Mouse (Mus musculus) urinary bladder, postnatal 4 days (tissue): ENCODE results near the gene Ube2g2.
A peak's percentile ranks its signal among the peaks of the same experiment; 100 is the strongest.

ENCODE experiments used
- DNase-seq, 2 experiments: peaks; one replicate each; pipeline ENCODE4 v3.0.0; 2021 to 2022; ENCODE audit warnings: low spot score in 2 of 2

The Ube2g2 gene

DNA sequence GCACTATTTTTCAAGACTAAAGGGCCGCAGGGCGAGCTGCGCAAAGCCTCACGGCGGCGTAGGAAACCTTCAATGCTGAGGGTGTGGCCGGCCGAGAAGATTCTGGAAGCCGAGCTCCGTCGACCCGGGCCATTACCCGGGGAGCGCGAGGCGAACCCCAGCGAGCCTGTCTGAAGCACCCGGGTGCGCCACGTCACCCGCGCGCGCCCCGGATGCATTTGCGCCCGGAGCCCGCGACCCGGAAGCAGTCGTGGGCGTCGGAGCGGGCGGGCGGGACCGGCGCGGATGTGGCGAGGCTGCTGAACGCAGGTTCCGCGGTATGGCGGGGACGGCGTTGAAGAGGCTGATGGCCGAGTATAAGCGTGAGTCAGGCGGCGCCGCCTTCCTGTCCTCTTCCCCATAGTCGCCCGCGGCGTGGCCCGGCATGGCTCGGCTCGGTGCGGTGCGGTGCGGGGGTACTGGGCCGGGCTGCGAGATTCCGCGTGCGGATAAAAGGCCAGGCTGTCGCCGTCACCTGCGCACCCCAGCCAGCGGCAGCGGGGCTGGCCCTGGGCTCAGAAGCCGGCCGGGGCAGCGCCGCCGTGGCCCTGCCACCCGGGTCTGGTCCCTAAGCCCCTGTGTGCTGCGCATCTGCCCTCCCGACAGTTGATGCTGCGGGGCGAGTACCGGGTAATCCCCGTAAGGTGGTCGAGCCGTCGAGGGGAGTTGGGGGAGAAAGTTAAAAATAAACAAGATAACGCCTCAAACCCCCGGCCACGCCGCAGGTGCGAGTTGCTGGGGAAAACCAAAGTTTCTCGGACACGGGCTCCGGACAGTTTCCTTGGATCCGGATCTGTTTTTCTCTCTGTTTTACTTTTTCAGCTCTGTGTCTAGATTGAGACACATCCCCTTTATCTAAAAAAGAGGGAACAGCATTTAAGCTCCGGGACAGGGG lies at the start of gene Ube2g2:
Ube2g2 (plus strand) TSS at position 221 of the 934 bp plus-strand sequence.
- DNase-seq: peak; percentile 93 to 95

DNA sequence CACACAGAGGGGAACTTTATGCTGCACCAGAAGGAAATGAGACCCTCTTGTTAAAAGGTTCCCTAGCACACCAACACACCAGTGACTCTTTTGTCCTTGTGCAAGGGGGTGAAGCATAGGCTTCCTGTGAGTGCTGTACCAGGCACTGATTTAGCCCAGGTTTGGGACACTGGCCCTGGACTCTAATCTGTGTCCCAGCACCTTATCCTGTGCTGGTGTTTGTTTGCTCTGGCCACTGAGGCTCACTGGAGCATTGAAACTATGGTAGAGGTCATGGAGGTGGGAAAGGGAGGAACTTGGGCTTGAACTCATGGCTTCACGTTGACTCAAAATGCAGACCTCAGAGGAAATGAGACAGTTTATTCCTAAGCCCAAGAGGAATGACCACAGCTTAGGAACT lies 48.9 kb upstream of the Ube2g2 start:
- no peak for DNase-seq

DNA sequence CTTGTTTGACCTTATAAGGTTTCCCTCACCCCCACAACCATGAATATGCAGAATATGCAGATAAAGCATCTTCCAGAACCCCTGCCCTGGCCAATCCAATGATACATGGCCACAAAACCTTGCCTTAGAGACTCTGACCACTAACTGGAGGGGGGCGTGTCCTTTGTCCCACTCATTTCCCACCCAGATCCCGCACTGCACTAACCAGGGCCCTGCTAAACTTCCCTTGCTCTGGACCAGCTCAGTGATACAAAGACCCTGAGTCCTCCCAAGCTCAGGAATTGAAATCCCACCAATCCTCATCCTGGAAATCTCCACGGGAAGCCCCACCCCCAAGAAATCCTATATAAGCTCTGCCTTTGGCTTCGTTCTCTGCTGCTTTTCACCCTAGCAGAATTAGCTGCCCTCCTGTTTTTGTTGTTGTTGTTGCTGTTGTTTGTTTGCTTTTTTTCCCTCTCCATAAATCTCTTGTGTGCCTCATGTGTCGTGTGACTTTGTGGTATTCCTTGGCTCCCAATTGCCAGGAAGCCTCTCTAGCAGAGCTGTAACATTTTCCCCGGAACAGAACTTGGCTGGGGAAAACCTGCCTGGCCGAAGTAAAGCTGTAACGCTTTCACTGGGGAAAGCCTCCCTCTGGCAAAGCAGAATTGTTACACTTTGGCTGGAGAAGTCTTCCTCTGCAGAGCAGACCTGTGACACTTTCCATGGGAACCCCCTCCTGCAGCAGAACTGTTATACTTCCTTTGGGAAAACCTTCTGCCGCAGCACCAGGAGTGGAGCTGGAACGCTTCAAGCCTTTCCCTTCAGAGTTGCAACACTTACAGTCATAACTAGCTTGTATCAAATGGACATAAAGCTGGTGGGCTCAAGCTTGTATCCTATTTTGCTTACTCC lies 41.8 kb upstream of the Ube2g2 start:
- no peak for DNase-seq

DNA sequence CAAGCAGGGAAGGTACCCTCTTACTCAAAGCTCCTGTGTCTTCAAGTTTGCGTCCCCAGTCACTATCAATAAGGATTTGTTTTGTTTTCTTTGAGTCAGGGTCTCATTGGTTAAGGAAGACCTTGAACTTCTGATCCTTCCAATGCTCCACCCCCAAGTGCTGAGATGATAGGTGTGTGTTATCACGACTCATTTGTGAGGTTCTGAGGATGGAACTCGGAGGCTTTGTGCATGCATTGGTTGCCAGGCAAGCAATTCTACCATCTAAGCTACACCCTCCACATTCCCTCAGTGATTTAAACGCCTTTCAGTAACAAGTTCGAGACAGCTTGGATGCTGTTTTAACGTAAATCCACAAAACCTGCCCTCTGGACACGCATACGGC lies 41.1 kb upstream of the Ube2g2 start:
- DNase-seq: no peak

DNA sequence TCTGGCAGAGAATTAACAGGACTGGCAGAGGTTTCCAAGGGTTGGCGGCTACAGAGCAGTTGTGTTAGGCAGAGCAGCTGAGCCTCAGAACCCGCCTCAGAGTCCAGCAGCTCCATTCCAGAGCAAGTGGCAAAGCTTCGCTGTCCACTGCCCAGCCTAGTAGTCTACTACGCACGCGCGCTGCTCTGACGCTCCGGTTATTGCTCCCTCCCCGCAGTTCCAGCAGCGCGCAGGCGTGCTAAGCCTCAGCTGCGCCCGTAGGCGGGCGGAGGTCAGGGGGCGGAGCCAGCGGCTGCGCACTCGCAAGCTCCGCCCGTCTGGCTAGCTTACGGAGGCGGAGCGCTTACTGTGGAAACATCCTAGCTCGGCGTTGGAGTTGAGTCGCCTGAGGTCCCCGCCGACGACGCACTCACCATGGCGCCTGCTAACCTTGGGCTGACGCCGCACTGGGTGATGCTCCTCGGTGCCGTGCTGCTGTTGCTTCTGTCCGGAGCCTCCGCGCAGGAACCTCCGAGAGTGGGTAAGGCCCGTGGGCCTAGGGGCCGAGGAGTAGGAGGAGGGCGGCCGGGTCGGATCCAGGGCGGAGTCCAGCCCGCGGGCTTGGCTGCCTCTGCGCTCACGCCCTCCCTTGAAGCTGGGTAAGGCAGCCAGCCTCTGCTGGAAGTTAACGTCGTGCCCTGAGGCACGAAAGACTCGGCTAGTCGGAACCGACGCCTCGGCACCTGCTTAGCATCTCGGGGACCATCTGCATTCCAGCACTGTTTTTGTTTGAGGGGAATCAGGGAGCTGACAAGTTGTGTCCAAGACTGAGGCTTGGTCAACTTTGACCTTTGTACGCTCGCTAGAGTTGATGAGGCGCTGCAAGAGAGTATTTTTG lies 40.4 kb upstream of the Ube2g2 start, which contains the start of gene Pttg1ip:
Pttg1ip (plus strand) TSS at position 313 of the 877 bp plus-strand sequence.
- DNase-seq: peak; percentile 95 to 96

DNA sequence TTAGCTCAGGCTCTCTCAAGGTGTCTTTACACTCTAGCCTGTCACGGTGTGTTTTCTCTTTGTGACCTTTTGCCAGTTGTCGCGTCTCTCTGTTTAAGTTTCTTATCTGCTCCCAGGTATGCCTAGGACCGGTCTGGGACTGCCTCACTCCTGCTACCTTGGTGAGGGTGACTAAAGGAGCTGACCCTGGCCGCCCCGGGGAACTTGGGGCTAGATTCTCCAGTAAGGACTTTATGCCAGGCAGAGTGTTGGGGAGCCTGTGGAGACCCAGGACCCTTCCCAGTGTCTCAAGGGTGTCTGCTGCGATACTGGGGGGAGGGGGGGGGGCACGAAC lies 39.8 kb upstream of the Ube2g2 start:
- no peak for DNase-seq

DNA sequence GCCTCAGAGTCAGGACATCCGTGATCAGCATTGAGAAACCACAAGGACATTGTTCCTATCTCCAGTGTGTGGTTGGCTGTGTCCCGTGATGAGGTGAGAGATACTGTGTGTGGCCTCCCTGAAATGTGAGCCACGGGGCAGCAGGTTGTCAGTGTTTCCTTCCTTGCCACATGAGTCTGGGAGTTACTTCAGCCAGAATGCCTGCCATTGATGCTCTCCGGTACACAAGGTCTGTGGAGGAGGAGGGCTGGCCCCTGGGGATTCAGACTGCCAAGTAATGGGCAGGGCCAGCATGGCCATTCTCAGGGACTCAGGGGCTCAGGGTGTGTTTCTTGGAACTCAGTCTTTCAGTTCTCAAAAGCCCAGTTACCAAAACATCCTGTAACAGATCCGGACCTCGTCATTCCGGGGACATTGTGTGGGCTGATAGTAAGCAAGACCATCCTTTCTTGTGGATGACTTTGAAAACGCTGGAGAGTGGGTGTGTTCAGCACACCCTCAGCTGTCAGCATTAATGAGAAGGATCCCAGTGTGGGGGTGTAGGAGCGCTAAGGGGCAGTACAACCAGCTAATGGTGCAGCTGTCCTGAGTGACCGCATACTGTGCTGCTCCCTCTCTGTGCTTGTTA lies 38.2 kb upstream of the Ube2g2 start:
- no peak for DNase-seq

DNA sequence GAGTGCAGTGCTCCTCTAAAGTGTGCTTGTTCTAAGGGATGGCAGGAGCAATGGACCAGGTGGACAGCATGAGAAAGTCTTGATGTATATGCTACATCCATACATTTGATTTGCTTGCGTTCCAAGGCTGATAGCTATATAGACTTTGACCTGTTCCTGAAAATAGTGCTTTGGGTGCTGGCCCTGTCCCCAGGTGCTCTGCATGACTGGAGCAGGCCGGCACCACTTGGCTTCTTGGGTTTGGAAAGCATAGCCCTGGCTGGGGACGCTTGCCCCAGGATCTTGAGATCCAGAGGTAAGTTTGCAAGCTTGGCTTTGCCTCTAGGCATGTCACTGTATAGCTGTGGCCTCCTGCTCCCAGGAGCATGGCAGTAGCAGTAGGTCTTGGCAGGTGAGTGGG lies 35.4 kb upstream of the Ube2g2 start:
- no peak for DNase-seq

DNA sequence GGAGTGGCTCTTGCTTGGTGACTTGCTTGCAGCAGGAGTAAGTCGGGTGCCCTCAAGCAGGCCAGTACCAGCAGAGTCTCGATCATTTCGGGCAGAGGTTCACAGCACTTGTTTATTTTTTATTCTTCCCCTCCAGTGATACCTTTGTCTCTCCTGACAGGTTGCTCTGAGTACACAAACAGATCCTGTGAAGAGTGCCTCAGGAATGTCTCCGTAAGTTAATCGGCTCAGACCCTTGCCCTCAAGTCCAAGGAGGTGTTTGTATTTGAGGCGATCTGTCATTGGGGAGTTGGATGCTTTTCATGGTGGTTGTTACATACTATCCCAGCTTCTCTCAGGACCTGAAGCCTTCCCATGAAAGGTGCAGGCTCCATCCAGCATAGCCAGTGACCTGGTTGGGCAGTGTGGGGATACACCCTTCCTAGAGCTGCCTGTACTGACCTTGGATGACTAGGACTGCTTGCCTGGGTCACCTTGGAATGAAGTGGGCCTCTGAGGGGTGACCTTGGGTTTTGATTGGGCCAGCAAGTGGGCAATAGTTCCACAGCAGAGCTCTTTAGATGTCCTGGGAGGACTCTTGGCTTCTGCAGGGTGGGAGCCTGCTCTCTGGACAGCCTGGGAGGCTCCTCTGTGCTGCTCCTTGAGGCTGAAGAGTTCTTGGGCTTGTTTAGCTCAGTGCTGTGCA lies 34.8 kb upstream of the Ube2g2 start:
- DNase-seq: no peak

DNA sequence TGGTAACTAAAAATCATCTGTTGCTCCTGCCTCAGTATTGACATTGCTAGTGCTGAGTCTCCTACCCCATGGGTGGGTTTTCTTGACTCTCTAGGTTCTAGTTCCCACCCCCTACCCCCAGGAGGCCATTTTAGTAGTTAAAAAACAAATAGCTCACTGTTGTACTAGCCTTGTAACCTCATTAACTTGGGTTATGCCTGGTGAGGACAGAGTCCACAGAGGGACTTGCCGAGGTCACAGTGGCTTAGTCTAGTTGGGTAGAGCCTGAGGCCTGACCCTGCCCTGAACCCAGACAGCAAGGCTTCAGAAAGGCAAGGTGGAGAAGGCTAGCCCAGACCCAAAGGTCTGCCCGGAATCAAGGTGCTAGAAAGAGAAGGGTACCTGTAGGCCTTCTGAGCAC lies 34.0 kb upstream of the Ube2g2 start:
- DNase-seq: no peak

DNA sequence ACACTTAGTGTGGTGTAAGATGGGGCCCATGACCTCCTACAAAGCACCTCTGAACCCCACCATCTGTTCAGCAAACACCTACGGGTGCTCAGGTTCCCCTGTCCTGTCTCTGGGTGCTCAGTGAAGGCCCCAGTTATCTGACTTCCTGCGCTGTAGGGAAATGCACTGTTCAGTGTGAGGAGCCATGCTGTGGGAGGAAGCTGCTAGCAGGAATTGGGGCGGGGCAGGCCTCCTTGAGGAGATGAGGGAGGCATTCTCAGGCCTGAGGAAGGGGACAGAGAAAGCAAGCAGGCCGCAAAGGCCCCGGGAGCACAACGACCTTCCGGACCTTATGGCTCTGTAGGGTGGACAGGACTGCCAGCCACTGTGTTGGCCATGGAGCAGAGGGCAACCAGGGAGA lies 33.0 kb upstream of the Ube2g2 start:
- no peak for DNase-seq

DNA sequence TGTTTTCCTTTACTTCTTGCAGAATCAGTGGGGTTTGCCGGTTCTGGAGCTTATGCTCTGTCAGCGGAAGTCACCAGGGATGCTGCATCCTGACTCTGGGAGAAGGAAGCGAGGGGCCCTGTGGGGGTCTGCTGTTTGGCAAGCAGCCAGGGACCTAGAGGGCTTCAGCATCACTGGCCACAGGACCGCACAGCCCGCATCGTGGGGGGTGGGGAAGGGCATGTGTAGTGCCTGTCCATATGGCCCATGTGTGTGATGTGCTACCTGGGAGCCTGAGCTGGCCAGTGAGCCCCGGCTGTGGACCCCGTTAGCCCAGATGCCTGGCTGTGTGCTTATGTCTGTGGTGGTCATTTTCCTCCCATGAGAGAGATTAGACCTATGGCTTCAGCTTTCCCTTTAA lies 32.3 kb upstream of the Ube2g2 start:
- no peak for DNase-seq

DNA sequence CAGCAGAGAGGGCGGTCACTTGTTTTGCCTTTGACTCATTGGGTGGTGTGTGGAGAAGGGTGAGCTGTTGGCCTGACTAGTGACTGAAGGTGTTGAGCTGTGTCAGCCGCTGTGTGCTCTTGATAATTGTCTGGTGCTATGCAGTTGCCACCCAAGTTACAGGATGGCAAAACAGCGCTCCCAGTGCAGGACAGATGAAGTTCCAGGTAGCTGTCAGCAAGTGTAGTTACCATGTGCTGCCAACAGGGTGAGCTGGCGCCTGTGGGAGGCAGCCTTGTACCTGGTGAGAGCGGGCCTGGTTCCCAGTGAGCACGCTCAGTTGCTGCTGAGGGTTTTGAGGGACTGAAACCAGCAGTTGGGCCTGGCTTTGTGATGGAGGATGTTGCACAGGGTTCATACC lies 31.3 kb upstream of the Ube2g2 start:
- peak in 1 of 2 experiments; percentile 39 for DNase-seq

DNA sequence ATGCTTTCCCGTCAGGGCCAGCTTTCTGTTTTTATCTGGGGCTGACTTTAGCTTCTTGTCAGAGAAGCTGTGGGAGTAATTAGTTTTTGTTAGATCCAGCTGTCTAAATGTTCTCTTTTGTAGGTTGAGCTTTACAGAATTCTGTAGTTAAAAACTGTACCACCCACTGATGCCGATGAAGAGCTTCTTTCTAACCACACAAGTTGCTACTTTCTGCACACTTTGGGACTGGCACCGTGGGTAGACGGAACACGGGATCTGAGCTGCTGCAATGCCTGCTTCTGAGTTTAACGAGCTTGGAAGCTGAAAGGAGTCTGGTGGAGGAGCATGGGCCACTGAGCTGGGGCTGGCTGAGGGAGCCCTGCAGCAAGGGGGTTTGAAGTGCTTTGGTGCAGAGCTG lies 30.5 kb upstream of the Ube2g2 start:
- DNase-seq: no peak

DNA sequence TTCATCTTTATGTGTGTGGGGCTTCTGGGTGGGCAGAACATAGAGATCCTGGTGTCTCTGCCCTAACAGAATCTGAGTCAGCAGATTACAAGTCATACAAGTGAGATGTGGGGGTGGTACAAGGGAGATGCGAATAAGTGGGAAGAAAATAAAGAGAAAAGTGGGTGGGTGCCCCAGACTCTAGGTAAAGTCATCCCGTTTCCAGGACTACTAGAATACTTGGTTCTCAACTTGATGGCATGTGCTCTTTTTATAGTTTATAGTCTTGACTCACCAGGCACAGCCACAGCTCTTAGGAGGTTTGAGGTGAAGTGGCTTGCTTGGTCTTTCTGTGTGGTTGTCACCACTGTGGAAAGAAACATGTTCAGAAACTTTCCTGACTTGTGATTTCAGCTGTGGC lies 26.0 kb upstream of the Ube2g2 start:
- no peak for DNase-seq

DNA sequence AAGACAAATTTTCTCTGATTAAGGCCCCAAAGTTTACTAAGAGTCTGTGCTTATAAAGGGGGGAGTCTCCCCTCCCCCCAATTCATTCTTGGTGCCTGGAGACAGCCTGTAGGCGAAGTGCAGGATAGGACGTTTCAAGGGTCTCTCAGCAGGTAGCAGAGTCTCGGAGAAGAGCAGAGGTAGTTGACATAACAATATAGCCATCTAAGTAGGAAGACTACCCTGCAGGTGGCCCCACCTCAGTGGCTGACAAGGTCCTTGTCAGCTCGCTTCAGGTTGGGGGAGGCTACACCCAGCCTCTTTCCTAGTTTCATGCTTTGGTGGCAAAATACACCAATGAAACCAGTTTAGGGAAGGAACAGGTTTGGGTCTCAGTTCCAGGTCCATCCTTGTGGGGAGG lies 19.1 kb upstream of the Ube2g2 start:
- no peak for DNase-seq

DNA sequence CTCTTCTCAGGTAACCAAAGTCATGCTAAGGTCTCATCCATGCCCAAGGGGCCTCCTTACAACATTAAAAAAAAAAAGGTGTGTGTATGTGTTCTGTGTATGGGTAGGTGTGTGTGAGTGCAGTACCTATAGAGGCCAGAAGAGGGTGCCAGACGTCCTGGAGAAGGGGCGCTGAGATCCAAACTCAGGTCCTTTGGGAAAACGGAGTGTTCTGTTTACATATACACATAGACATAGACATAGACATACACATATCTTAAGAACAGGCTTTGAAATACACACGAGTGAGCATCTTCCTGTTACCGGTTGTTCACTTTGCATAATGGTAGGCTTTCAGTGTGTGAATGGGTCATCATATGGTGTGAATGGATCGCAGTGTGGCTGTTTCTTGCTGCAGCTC lies 18.0 kb upstream of the Ube2g2 start:
- DNase-seq: no peak

DNA sequence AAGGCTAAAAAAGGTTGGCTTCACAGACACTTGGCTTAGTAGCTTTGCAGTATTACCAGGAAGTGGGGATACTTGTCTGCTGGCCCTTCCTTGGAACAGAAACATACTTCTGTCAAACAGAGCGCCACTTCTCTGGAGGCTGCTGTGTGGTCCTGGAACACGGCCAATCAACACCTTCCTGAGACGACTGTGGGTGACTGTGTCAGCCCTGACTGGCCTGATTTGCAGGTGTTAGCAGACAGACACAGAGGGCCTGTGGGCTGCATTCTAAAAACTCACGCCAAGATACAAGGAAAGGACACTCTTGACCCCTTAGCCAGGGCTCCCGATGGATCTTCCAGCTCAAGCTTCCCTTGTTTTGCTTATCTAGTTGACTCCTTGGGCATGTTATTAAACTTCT lies 17.1 kb upstream of the Ube2g2 start:
- DNase-seq: no peak

DNA sequence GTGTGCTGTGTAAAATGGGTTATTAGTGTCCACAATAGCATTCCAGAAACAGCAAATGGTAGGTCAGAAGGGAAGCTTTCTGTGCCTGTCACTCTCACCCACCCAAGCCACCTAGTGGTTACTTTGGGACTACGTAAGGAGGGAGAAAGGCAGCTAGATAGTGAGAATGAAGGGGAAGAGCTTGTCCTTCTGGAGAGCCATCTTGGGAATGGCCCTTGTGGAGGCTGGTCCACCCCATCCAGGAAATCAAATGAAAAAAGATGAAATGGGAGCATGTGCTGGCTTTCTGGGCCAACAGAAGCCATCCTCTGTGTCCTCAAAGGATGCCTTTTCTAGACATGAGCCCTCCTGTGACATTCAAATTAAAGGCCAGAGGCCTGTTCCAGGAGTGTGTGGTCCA lies 16.7 kb upstream of the Ube2g2 start:
- no peak for DNase-seq

DNA sequence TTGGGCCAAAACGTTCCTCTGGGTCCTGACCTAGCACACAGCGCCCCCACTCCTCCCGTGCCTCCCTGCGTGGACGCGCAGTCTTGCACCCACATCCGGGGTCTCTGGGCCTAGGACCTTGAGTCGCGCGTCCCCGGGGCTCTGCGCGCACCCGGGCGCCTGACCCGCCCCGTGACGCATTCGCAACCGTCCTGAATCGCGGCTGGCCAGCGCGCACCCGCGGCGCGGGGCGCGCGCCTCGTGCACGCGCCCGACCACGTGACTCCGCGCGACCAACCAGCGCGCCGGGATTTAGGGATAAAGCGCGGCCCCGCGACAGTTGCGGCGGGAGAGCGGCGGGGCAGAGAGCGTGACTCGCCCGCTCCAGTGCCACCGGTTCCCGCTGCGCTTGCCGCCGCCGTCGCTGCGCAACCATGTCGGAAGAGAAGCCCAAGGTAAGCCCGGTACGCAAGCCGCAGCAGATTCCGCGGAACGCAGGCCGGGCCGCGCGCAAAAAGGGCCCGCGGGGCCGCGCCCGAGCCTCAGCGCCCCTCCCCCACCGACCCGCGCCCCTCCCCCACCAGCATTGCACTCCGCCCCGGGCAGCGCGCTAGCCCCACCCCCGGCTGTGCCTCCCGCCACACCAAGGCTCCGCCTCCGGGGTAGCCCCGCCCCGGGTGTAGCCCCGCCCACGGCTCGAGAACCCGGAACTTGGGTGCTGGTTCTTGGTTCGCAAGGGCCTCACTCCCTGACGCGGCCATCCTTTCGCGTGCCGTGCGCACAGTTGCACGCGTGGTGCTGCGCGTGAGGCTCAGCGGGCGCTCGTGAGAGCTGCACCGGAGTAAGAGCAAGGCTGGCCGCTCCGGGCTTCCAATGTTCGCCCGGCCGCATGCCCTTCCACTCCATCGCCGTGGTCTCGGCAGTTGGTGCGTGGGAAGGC lies 15.9 kb upstream of the Ube2g2 start, which contains the start of the genes Sumo3 and Gm49325:
Sumo3 (plus strand) TSS at position 190 of the 919 bp plus-strand sequence.
Gm49325 (plus strand) TSS at position 290 of the 919 bp plus-strand sequence.
- peak; percentile 97 to 99 for DNase-seq
